Mouse (Mus musculus) liver, postnatal 0 days (tissue): Measurements from ENCODE around the gene Kif16b. TPM values are rescaled to one million over a fixed set of nuclear protein-coding genes. Genes with fewer than 3 reads are reported as not detected.
A peak's percentile ranks its signal among the peaks of the same experiment; 100 is the strongest.

Experiments
- ATAC-seq: fragments of 200-750 bp; cut with Nextera tagmentation; 2 replicates; pipeline ENCODE4 v1.8.0; 2017; ENCODE audit warnings: mild to moderate bottlenecking, moderate library complexity
- DNase-seq: peaks from one replicate; pipeline ENCODE4 v3.0.0-alpha.2; 2016
- H3K27ac ChIP-seq: fragments of 300-500 bp; sonication (generic); 2 replicates; pipeline ENCODE4 v1.5.1; 2014; ENCODE audit warnings: antibody characterized with exemption, moderate library complexity, mild to moderate bottlenecking, low read depth
- H3K27me3 ChIP-seq: fragments of 300-500 bp; sonication (generic); 2 replicates; pipeline ENCODE4 v1.6.1; 2014; ENCODE audit warnings: low read length, control low read depth, mixed read lengths; ENCODE audit not compliant: insufficient read depth
- H3K36me3 ChIP-seq: fragments of 300-500 bp; sonication (generic); replicated peaks from 2 replicates; pipeline ENCODE4 v1.6.1; 2014; ENCODE audit warnings: mild to moderate bottlenecking, control low read depth, low read length, moderate library complexity, mixed read lengths; ENCODE audit not compliant: insufficient read depth
- H3K4me1 ChIP-seq: fragments of 300-500 bp; sonication (generic); 2 replicates; pipeline ENCODE4 v1.6.1; 2014; ENCODE audit warnings: antibody characterized with exemption, mild to moderate bottlenecking, control low read depth; ENCODE audit not compliant: insufficient read depth
- H3K4me2 ChIP-seq: fragments of 300-500 bp; sonication (generic); 2 replicates; pipeline ENCODE4 v1.6.1; 2014; ENCODE audit warnings: low read depth, mild to moderate bottlenecking, low read length, moderate library complexity, mixed read lengths
- H3K4me3 ChIP-seq: fragments of 300-500 bp; sonication (generic); 2 replicates; pipeline ENCODE4 v1.5.1; 2014; ENCODE audit warnings: low read depth, low read length
- H3K9ac ChIP-seq: fragments of 300-500 bp; sonication (generic); replicated peaks from 2 replicates; pipeline ENCODE4 v1.6.1; 2014; ENCODE audit warnings: mild to moderate bottlenecking, moderate library complexity
- H3K9me3 ChIP-seq: fragments of 300-500 bp; sonication (generic); 2 replicates; pipeline ENCODE4 v1.6.1; 2016; ENCODE audit warnings: mild to moderate bottlenecking, control low read depth, low read length, mixed read lengths
- CTCF ChIP-seq: sonication (generic); IDR thresholded peaks from 2 replicates; pipeline ENCODE4 v1.5.1; 2016; ENCODE audit warnings: antibody characterized with exemption, low read depth
- EP300 ChIP-seq: IDR thresholded peaks from 2 replicates; pipeline ENCODE4 v1.6.1; 2016; ENCODE audit warnings: antibody characterized with exemption, low read depth, mild to moderate bottlenecking
- WGBS: fragments of 180-500 bp; shearing (Covaris S2); extraction: QIAGEN DNeasy Blood & Tissue Kit; methylation state at CpG from one replicate; pipeline ENCODE4 v1.1.7; 2014; ENCODE audit not compliant: insufficient replicate concordance; 5-methylcytosine and 5-hydroxymethylcytosine counted together
- polyA plus RNA-seq: library from polyadenylated mRNA; unstranded; fragments of >200 nt; fragmentation: Nextera tagmentation; extraction: Ambion mirVana; gene quantifications from 2 replicates; pipeline ENCODE4 v1.2.1, GENCODE M21; 2015

The Kif16b gene
- polyA plus RNA-seq, 1 experiment from 2014 or later: 3.9 TPM

DNA sequence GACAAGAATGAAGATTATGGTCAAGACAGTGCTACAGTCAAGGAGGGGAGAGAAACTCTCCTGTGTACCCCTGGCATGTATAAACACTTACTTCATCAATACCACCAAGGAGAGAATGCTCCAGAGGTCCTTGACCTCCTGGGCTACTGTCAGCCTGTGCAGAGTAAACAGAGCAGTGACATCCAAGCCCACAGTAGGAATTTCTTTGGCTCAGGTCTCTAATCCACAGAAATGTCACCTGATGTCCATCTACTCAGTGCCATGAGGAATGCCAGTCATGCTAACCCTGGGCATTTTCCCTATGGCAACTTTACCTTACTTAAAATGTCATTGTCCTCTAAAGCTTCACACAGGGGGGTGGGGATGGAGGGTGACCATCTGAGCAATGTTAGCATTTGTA, 281.4 kb downstream of the Kif16b start:
- Histone ChIP-seq H3K4me1 (no peaks in the 10 kb centered on the region), H3K9ac (no peak overlapping the region), H3K9me3 (no peaks in the 10 kb centered on the region), H3K4me3 (no peak overlapping the region), H3K36me3 (peaks cover 5% of the 10 kb centered on the region; the same call in 1 of the 2 replicates), H3K27ac (no peak overlapping the region), H3K4me2 (no peak overlapping the region), H3K27me3 (no peaks in the 10 kb centered on the region)
- no peak for DNase-seq
- no peak for TF ChIP-seq CTCF
- TF ChIP-seq EP300: no peak
- peak; percentile 49; the same call in 1 of the 2 replicates for ATAC-seq

DNA sequence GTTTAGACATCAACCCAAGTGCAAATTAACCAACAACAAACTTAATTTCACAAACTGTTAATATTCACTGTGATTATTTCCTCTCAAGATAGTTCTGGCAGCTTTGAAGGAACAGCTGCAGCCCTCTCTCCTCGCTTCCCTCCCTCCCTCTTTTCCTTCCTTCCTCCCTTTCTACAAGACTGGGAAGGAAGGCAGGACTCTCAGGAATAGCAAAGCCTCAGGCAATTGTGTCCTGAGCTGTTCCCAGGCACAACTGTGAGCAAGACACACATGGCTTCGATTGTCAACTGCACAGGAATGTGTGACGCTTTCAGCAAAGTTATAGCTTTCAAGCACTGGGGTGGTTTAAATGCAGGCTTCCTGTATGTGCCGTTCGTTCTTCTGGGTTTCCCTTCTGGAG, 286.8 kb downstream of the Kif16b start:
- TF ChIP-seq EP300: no peak
- ATAC-seq: no peak
- no peak overlapping the region for H3K4me2 ChIP-seq

DNA sequence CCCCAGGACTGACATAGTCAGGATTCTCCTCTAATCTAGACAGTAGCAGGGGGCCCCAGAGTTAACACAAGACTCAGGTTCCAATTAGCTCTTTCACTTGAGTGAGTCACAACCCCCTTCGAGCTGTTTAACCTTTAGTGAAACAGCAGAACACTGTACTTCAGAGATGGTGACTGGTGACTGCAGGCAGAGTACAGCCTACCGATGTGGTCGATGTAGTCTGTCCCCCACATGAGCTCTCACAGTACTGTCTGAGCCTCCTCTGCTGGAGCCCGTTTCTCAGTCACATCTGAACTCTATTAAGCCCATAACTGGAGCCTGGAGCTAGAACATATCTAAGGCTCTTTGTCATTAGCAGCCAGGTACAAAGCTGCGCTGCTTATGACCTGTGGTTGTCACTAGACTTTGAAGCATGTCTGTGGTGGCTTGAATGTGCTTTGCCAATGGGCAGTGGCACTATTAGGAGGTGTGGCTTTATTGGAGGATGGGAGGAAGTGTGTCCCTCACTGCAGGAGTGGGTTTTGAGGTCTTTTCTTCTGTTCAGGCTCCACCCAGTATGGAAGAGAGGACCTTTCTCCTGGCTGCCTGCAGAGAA, 288.9 kb downstream of the Kif16b start:
- 81% methylated on average over 5 of the region's 5 CpGs for WGBS
- no peak overlapping the region for H3K4me2 ChIP-seq
- no peak for DNase-seq
- no peaks in the 10 kb centered on the region for H3K4me1 ChIP-seq
- no peak overlapping the region for H3K27ac ChIP-seq
- TF ChIP-seq EP300 (no peak), CTCF (no peak)
- ATAC-seq: no peak
- no peaks in the 10 kb centered on the region for H3K27me3 ChIP-seq
- no peaks in the 10 kb centered on the region for H3K36me3 ChIP-seq
- no peak overlapping the region for H3K4me3 ChIP-seq
- H3K9me3 ChIP-seq: no peaks in the 10 kb centered on the region
- H3K9ac ChIP-seq: no peak overlapping the region

More for the DNA sequence above, 286.8 kb downstream of the Kif16b start:
- Histone ChIP-seq H3K36me3 (peaks cover 3% of the 10 kb centered on the region; the same call in 1 of the 2 replicates), H3K4me1 (no peaks in the 10 kb centered on the region), H3K9ac (no peak overlapping the region), H3K27me3 (no peaks in the 10 kb centered on the region), H3K9me3 (no peaks in the 10 kb centered on the region), H3K27ac (no peak overlapping the region), H3K4me3 (no peak overlapping the region)
- DNase-seq: no peak
- 54% methylated on average over 5 of the region's 5 CpGs for WGBS

DNA sequence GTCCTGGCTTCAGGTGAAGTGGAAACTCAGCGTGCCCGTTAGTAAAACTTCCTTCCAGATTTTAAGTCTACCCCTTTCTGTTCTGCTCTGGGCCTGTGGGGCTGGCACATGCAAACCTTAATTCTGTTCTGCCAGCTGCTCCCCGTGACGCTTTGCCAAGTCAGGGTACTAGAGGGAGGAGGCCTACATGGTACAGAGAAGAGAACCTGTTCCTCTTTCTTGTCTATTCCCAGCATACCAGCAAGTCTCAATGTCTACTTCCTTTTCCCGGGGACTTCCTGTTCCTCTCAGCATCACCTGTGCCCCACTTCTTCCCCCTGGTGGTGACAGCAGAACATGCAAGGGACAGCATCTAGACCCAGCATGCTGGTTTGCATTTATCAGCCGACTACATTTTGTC, 290.2 kb downstream of the Kif16b start:
- TF ChIP-seq CTCF (peak; percentile 65), EP300 (no peak)
- no peaks in the 10 kb centered on the region for H3K9me3 ChIP-seq
- no peaks in the 10 kb centered on the region for H3K36me3 ChIP-seq
- H3K27me3 ChIP-seq: no peaks in the 10 kb centered on the region
- WGBS: 60% methylated on average over 6 of the region's 6 CpGs
- H3K9ac ChIP-seq: no peak overlapping the region
- no peak overlapping the region for H3K27ac ChIP-seq
- H3K4me2 ChIP-seq: no peak overlapping the region
- H3K4me3 ChIP-seq: no peak overlapping the region
- ATAC-seq: peak; percentile 76
- peak; percentile 37 for DNase-seq
- H3K4me1 ChIP-seq: no peaks in the 10 kb centered on the region

DNA sequence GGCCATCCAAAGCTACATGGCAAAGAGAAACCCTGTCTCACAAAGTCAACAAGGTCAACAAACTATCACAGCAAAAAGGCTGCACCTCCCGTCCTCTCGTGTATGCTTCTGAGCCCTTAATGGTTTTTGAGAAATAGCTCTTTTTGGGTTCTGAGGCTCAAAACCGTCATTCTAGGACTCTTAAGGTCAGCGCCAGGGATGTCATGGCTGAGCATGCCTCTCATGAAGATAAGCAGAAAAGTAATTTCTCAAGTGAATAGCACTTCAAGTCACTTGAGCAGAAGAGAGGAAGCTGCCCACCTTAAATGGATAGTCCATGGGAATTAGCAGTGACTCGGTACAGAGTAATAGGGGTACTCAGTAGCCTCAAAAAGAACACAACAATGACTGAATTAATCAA, 291.1 kb downstream of the Kif16b start:
- Histone ChIP-seq H3K9ac (no peak overlapping the region), H3K4me1 (no peaks in the 10 kb centered on the region), H3K4me2 (no peak overlapping the region), H3K27me3 (no peaks in the 10 kb centered on the region), H3K36me3 (no peaks in the 10 kb centered on the region), H3K27ac (no peak overlapping the region), H3K9me3 (no peaks in the 10 kb centered on the region), H3K4me3 (no peak overlapping the region)
- DNase-seq (no peak), ATAC-seq (no peak)
- TF ChIP-seq EP300: no peak
- TF ChIP-seq CTCF: no peak
- whole genome bisulfite sequencing: 73% methylated on average over 5 of the region's 5 CpGs

DNA sequence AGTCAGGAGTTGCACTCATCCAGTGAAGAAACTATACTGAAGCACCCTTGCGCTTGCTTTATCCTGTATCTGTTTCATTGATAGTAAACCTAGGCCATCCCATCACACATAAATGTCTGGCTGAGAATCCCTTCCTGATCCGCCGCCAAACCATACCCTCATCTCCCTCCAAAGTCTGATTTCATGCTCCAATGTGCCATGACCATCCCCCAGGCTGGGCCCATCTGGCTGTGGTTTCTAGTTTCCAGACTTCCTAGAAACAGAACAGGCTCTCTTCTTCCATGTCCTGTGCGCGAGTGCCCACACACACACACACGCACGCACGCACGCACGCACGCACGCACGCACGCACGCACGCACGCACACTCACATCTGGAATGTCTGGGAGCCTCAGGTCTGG, 292.6 kb downstream of the Kif16b start:
- H3K4me1 ChIP-seq: no peaks in the 10 kb centered on the region
- no peak overlapping the region for H3K9ac ChIP-seq
- no peaks in the 10 kb centered on the region for H3K27me3 ChIP-seq
- H3K9me3 ChIP-seq: no peaks in the 10 kb centered on the region
- H3K27ac ChIP-seq: no peak overlapping the region
- 87% methylated on average over 17 of the region's 17 CpGs for WGBS
- H3K4me2 ChIP-seq: no peak overlapping the region
- no peaks in the 10 kb centered on the region for H3K36me3 ChIP-seq
- no peak for DNase-seq
- no peak overlapping the region for H3K4me3 ChIP-seq
- TF ChIP-seq EP300: no peak
- ATAC-seq: no peak

DNA sequence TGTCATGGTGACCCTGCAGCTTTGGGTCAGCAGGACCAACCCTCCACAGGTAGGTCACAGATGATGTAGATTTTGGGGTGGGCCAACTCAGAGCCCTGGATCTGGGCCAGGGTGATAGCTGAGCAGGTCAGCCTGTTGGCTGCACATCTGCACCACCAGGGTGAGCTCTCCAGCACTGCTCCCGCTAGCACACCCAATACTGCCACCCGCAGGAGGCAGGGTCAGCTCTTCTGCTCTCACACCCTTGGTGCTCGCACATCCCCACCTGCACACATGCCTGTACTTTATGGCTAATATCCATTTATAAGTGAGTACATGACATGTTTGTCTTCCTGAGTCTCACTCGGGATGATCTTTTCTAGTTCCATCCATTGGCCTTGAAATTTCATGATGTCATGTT, 296.6 kb downstream of the Kif16b start:
- TF ChIP-seq EP300 (no peak), CTCF (peak; percentile 33; the same call in 1 of the 2 replicates)
- Histone ChIP-seq H3K27me3 (no peaks in the 10 kb centered on the region), H3K27ac (no peak overlapping the region), H3K4me1 (no peaks in the 10 kb centered on the region), H3K4me3 (no peak overlapping the region), H3K4me2 (no peak overlapping the region), H3K9me3 (no peaks in the 10 kb centered on the region), H3K9ac (no peak overlapping the region), H3K36me3 (no peaks in the 10 kb centered on the region)
- DNase-seq (peak; percentile 14), ATAC-seq (no peak)
- WGBS: 49% methylated on average over 4 of the region's 4 CpGs
